Mouse (Mus musculus): Measurements from ENCODE around the gene Atp9a. TPM values are rescaled to one million over a fixed set of nuclear protein-coding genes. Genes with fewer than 3 reads are reported as not detected.

The Atp9a gene
- polyA plus RNA-seq, 1 experiment = 13.2 TPM

GRCm38 (mm10) chr2:168595693-168596092, 146.5 kb downstream of the Atp9a start:
- Histone ChIP-seq H3K4me3 (ENCODE audit: extremely low read depth, insufficient read depth, insufficient read length) (no peak overlapping the region), H3K36me3 (ENCODE audit: control insufficient read depth, insufficient read depth, low read length) (no peaks in the 10 kb centered on the region), H3K27ac (ENCODE audit: insufficient read depth, low read length) (no peak overlapping the region), H3K27me3 (ENCODE audit: control insufficient read depth, insufficient read depth, low read length) (peaks cover 2% of the 10 kb centered on the region; the same call in 1 of the 2 replicates), H3K4me1 (ENCODE audit: control insufficient read depth, insufficient read depth, insufficient read length) (peaks cover 8% of the 10 kb centered on the region; the same call in 1 of the 2 replicates)
- WGBS = 27% methylated on average over 7 of the region's 7 CpGs
- TF ChIP-seq CTCF (IDR thresholded peaks at IDR 0.05; ENCODE audit: extremely low read depth, insufficient read depth, insufficient read length, insufficient replicate concordance) (no peak), POLR2A (IDR thresholded peaks at IDR 0.05; ENCODE audit: low read depth, low read length) (no peak)
- DNase-seq (ENCODE audit: low read depth in 1 of 2, low spot score in 2 of 2) = no peak

DNA sequence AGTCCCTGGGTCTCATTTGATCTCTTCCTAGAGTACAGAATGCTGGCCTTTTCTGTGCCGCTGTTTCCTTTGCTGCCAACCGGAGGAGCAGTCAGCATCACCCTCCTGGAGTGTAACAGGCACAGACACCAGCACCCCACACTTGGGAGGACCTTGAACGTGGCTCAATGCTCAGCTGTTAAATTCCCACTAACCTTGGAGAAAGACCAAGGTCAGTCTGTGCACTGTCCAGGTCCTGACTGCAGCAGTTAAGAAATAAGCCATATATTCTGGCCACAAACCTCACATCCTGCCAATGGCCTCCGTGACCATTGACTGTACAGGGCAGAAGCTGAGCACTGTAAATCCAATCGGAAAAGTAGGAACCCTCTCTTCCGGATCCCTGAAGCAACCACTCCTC, 148.5 kb downstream of the Atp9a start:
- Histone ChIP-seq H3K36me3 (ENCODE audit: control insufficient read depth, insufficient read depth, low read length) (no peaks in the 10 kb centered on the region), H3K27me3 (ENCODE audit: control insufficient read depth, insufficient read depth, low read length) (no peaks in the 10 kb centered on the region), H3K27ac (ENCODE audit: insufficient read depth, low read length) (no peak overlapping the region), H3K4me3 (ENCODE audit: extremely low read depth, insufficient read depth, insufficient read length) (no peak overlapping the region), H3K4me1 (ENCODE audit: control insufficient read depth, insufficient read depth, insufficient read length) (peaks cover 15% of the 10 kb centered on the region; the same call in 1 of the 2 replicates)
- no peak for DNase-seq (ENCODE audit: low read depth in 1 of 2, low spot score in 2 of 2)
- 87% methylated on average over 6 of the region's 6 CpGs for WGBS
- no peak for TF ChIP-seq POLR2A (IDR thresholded peaks at IDR 0.05; ENCODE audit: low read depth, low read length)
- no peak for TF ChIP-seq CTCF (IDR thresholded peaks at IDR 0.05; ENCODE audit: extremely low read depth, insufficient read depth, insufficient read length, insufficient replicate concordance)

GRCm38 (mm10) chr2:168593004-168593403, 149.2 kb downstream of the Atp9a start:
- Histone ChIP-seq H3K27me3 (ENCODE audit: control insufficient read depth, insufficient read depth, low read length) (no peaks in the 10 kb centered on the region), H3K4me3 (ENCODE audit: extremely low read depth, insufficient read depth, insufficient read length) (no peak overlapping the region), H3K36me3 (ENCODE audit: control insufficient read depth, insufficient read depth, low read length) (no peaks in the 10 kb centered on the region), H3K27ac (ENCODE audit: insufficient read depth, low read length) (no peak overlapping the region), H3K4me1 (ENCODE audit: control insufficient read depth, insufficient read depth, insufficient read length) (peaks cover 17% of the 10 kb centered on the region; the same call in 1 of the 2 replicates)
- DNase-seq (ENCODE audit: low read depth in 1 of 2, low spot score in 2 of 2) = no peak
- TF ChIP-seq POLR2A (IDR thresholded peaks at IDR 0.05; ENCODE audit: low read depth, low read length) (no peak), CTCF (IDR thresholded peaks at IDR 0.05; ENCODE audit: extremely low read depth, insufficient read depth, insufficient read length, insufficient replicate concordance) (no peak)
- WGBS = 85% methylated on average over 5 of the region's 5 CpGs

GRCm38 (mm10) chr2:168591076-168591475, 151.1 kb downstream of the Atp9a start:
- H3K4me3 ChIP-seq (ENCODE audit: extremely low read depth, insufficient read depth, insufficient read length) = no peak overlapping the region
- H3K36me3 ChIP-seq (ENCODE audit: control insufficient read depth, insufficient read depth, low read length) = no peaks in the 10 kb centered on the region
- H3K4me1 ChIP-seq (ENCODE audit: control insufficient read depth, insufficient read depth, insufficient read length) = peaks cover 19% of the 10 kb centered on the region; the same call in 1 of the 2 replicates
- no peak for TF ChIP-seq POLR2A (IDR thresholded peaks at IDR 0.05; ENCODE audit: low read depth, low read length)
- no peak for TF ChIP-seq CTCF (IDR thresholded peaks at IDR 0.05; ENCODE audit: extremely low read depth, insufficient read depth, insufficient read length, insufficient replicate concordance)
- peak overlapping the region; percentile 85 for H3K27ac ChIP-seq (ENCODE audit: insufficient read depth, low read length)
- H3K27me3 ChIP-seq (ENCODE audit: control insufficient read depth, insufficient read depth, low read length) = no peaks in the 10 kb centered on the region
- DNase-seq (ENCODE audit: low read depth in 1 of 2, low spot score in 2 of 2) = no peak
- 55% methylated on average over 2 of the region's 2 CpGs for whole genome bisulfite sequencing

- no peak for TF ChIP-seq POLR2A (IDR thresholded peaks at IDR 0.05; ENCODE audit: low read depth, low read length)
- TF ChIP-seq CTCF (IDR thresholded peaks at IDR 0.05; ENCODE audit: extremely low read depth, insufficient read depth, insufficient read length, insufficient replicate concordance) = no peak
- peak; percentile 62 to 66 for DNase-seq (ENCODE audit: low read depth in 1 of 2, low spot score in 2 of 2)
- peak overlapping the region; percentile 85 for H3K27ac ChIP-seq (ENCODE audit: insufficient read depth, low read length)
- H3K36me3 ChIP-seq (ENCODE audit: control insufficient read depth, insufficient read depth, low read length) = no peaks in the 10 kb centered on the region
- WGBS = 6% methylated on average over 10 of the region's 10 CpGs
- H3K4me1 ChIP-seq (ENCODE audit: control insufficient read depth, insufficient read depth, insufficient read length) = peaks cover 19% of the 10 kb centered on the region; the same call in 1 of the 2 replicates
- H3K4me3 ChIP-seq (ENCODE audit: extremely low read depth, insufficient read depth, insufficient read length) = peak overlapping the region; percentile 48; the same call in 1 of the 2 replicates
- no peaks in the 10 kb centered on the region for H3K27me3 ChIP-seq (ENCODE audit: control insufficient read depth, insufficient read depth, low read length)
Observed at GRCm38 (mm10) chr2:168590556-168590955, 151.7 kb downstream of the Atp9a start.

GRCm38 (mm10) chr2:168590168-168590551, 152.0 kb downstream of the Atp9a start:
- WGBS = 1% methylated on average over 37 of the region's 38 CpGs
- H3K4me1 ChIP-seq (ENCODE audit: control insufficient read depth, insufficient read depth, insufficient read length) = peaks cover 19% of the 10 kb centered on the region; the same call in 1 of the 2 replicates

More at GRCm38 (mm10) chr2:168590168-168590551, 152.0 kb downstream of the Atp9a start:
- Histone ChIP-seq H3K27me3 (ENCODE audit: control insufficient read depth, insufficient read depth, low read length) (no peaks in the 10 kb centered on the region), H3K27ac (ENCODE audit: insufficient read depth, low read length) (peak overlapping the region; percentile 85), H3K4me3 (ENCODE audit: extremely low read depth, insufficient read depth, insufficient read length) (peak overlapping the region; percentile 72), H3K36me3 (ENCODE audit: control insufficient read depth, insufficient read depth, low read length) (no peaks in the 10 kb centered on the region)
- peak; percentile 50 to 81 for DNase-seq (ENCODE audit: low read depth in 1 of 2, low spot score in 2 of 2)
- TF ChIP-seq POLR2A (IDR thresholded peaks at IDR 0.05; ENCODE audit: low read depth, low read length) (peak; percentile 29; the same call in 1 of the 2 replicates), CTCF (IDR thresholded peaks at IDR 0.05; ENCODE audit: extremely low read depth, insufficient read depth, insufficient read length, insufficient replicate concordance) (no peak)
